Mouse (Mus musculus) neural tube, embryonic 12.5 days (tissue): ENCODE data around the gene Gm44511. TPM values are rescaled to one million over a fixed set of nuclear protein-coding genes. Genes with fewer than 3 reads are reported as not detected.

Experiments
- ATAC-seq: fragments of 200-750 bp; cut with Nextera tagmentation; 2 replicates; pipeline ENCODE4 v1.8.0; 2017; ENCODE audit warnings: low read depth, mild to moderate bottlenecking, moderate TSS enrichment, moderate library complexity; ENCODE audit not compliant: low FRiP score
- H3K27ac ChIP-seq: fragments of 300-500 bp; sonication (generic); 2 replicates; pipeline ENCODE4 v1.5.1; 2016
- H3K27me3 ChIP-seq: fragments of 300-500 bp; sonication (generic); replicated peaks from 2 replicates; pipeline ENCODE4 v1.6.1; 2016; ENCODE audit warnings: mild to moderate bottlenecking
- H3K36me3 ChIP-seq: fragments of 300-500 bp; sonication (generic); 2 replicates; pipeline ENCODE4 v1.6.1; 2016; ENCODE audit warnings: mild to moderate bottlenecking
- H3K4me1 ChIP-seq: fragments of 300-500 bp; sonication (generic); 2 replicates; pipeline ENCODE4 v1.6.1; 2016
- H3K4me2 ChIP-seq: fragments of 300-500 bp; sonication (generic); replicated peaks from 2 replicates; pipeline ENCODE4 v1.6.1; 2016; ENCODE audit warnings: mild to moderate bottlenecking
- H3K4me3 ChIP-seq: fragments of 300-500 bp; sonication (generic); 2 replicates; pipeline ENCODE4 v1.5.1; 2016
- H3K9ac ChIP-seq: fragments of 300-500 bp; sonication (generic); 2 replicates; pipeline ENCODE4 v1.6.1; 2016; ENCODE audit warnings: mild to moderate bottlenecking
- H3K9me3 ChIP-seq: fragments of 300-500 bp; sonication (generic); 2 replicates; pipeline ENCODE4 v1.6.1; 2016; ENCODE audit warnings: mild to moderate bottlenecking
- WGBS: fragments of 180-500 bp; shearing (Covaris S2); methylation state at CpG from one replicate; pipeline ENCODE4 v1.1.7; 2016; 5-methylcytosine and 5-hydroxymethylcytosine counted together
- polyA plus RNA-seq: library from polyadenylated mRNA; unstranded; fragments of >200 nt; fragmentation: Nextera tagmentation; extraction: Ambion mirVana; gene quantifications from 2 replicates; pipeline ENCODE4 v1.2.1, GENCODE M21; 2016

Gene Gm44511
- polyA plus RNA-seq, 1 experiment from 2014 or later: not detected

DNA sequence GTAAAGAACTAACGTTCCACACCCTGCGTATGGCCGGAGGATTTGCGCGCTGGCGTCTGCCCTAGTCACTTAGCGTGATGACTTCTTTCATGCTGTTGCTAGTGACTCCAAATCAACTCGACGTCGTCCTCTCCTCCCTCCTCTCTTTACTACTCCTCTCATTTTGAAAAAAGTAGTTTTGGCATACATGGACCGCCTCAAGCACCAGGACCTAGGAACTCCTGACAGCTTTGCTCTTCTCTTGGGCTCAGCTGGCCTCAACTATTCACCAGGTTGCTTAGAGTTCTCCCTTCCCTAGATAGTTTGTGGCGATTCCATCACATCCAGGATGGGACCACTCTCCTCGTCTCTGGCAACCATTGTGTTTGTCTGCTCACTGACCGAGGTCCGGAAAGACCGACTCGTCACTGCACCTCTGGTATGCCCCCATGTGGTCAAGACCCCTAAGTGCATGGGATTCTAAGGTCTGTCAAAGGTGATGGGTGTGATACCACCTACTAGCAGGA lies 13.2 kb upstream of the Gm44511 start:
- WGBS: under 1% methylated on average over 17 of the region's 17 CpGs
- Histone ChIP-seq H3K4me2 (peak overlapping the region; percentile 65), H3K36me3 (no peaks in the 10 kb centered on the region), H3K9me3 (no peaks in the 10 kb centered on the region), H3K4me3 (peak overlapping the region; percentile 60), H3K27me3 (no peaks in the 10 kb centered on the region), H3K9ac (peak overlapping the region; percentile 33), H3K27ac (no peak overlapping the region; the same call in 1 of the 2 replicates), H3K4me1 (peaks cover 9% of the 10 kb centered on the region; the same call in 1 of the 2 replicates)
- peak; percentile 6; the same call in 1 of the 2 replicates for ATAC-seq

GRCm38 (mm10) chr6:128838342-128839265 lies 12.5 kb upstream of the Gm44511 start:
- peak overlapping the region; percentile 47; the same call in 1 of the 2 replicates for H3K27ac ChIP-seq
- no peaks in the 10 kb centered on the region for H3K36me3 ChIP-seq
- peak overlapping the region; percentile 60 for H3K4me3 ChIP-seq
- peaks cover 9% of the 10 kb centered on the region; the same call in 1 of the 2 replicates for H3K4me1 ChIP-seq
- no peaks in the 10 kb centered on the region for H3K9me3 ChIP-seq
- peak; percentile 62 for ATAC-seq
- H3K4me2 ChIP-seq: peak overlapping the region; percentile 65
- peak overlapping the region; percentile 64 for H3K9ac ChIP-seq
- WGBS: 1% methylated on average over 49 of the region's 49 CpGs
- no peaks in the 10 kb centered on the region for H3K27me3 ChIP-seq

DNA sequence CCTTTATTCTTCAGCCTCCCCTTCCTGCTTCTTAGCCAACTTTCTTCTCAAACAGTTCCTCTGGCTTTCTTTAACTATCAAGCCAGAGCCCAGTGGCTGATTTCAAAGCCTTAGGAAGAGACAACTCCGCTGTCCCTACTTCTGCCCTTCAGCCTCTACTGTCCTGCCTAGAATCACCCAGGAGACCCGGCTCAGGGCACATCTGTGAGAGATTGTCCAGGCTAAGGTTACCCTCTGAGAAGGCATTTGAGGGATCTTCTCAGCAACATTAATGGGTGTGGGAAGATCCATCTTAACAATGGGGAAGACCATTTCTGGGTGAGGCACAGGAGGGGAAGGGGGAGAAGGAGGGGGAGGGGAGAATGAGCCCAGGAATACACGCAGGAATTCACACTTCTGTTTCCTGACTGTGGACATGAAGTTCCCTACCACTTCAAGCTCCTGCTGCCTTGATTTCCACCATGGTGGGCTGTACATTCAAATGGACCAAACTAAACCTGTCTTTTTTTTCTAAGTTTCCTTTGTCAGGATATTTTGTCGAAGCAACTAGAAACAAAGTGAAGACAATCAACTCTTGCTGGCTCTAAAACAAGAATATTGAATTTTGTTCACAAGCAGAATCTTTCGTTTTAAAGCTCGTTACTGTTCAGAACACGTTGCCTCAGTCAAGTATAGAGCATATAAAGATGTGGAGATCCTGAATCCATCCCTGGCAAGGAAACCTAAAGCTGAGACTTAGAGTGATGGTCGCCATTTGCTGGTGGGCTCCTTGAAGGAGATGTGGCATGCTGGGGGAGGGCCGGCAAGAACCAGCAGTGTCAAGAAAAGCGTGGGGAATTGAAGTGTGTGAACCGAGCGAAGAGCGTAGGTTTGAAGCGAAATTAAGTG lies 11.6 kb upstream of the Gm44511 start:
- WGBS: 2% methylated on average over 14 of the region's 14 CpGs
- Histone ChIP-seq H3K4me3 (peak overlapping the region; percentile 60), H3K27ac (no peak overlapping the region), H3K4me2 (peak overlapping the region; percentile 65), H3K9ac (peak overlapping the region; percentile 64), H3K4me1 (peaks cover 9% of the 10 kb centered on the region; the same call in 1 of the 2 replicates), H3K36me3 (no peaks in the 10 kb centered on the region), H3K9me3 (no peaks in the 10 kb centered on the region), H3K27me3 (no peaks in the 10 kb centered on the region)
- ATAC-seq: peak; percentile 27

GRCm38 (mm10) chr6:128836955-128837334 lies 10.8 kb upstream of the Gm44511 start:
- Histone ChIP-seq H3K9me3 (no peaks in the 10 kb centered on the region), H3K36me3 (no peaks in the 10 kb centered on the region), H3K27ac (no peak overlapping the region), H3K27me3 (no peaks in the 10 kb centered on the region), H3K4me3 (no peak overlapping the region), H3K4me2 (peak overlapping the region; percentile 65), H3K4me1 (peaks cover 5% of the 10 kb centered on the region; the same call in 1 of the 2 replicates), H3K9ac (no peak overlapping the region)
- 89% methylated on average over 6 of the region's 6 CpGs for WGBS
- no peak for ATAC-seq

GRCm38 (mm10) chr6:128836191-128836954 lies 10.3 kb upstream of the Gm44511 start:
- Histone ChIP-seq H3K36me3 (no peaks in the 10 kb centered on the region), H3K4me2 (no peak overlapping the region), H3K9ac (no peak overlapping the region), H3K4me1 (peaks cover 4% of the 10 kb centered on the region; the same call in 1 of the 2 replicates), H3K27ac (no peak overlapping the region), H3K27me3 (no peaks in the 10 kb centered on the region), H3K4me3 (no peak overlapping the region), H3K9me3 (no peaks in the 10 kb centered on the region)
- ATAC-seq: no peak
- 83% methylated on average over 8 of the region's 8 CpGs for WGBS

DNA sequence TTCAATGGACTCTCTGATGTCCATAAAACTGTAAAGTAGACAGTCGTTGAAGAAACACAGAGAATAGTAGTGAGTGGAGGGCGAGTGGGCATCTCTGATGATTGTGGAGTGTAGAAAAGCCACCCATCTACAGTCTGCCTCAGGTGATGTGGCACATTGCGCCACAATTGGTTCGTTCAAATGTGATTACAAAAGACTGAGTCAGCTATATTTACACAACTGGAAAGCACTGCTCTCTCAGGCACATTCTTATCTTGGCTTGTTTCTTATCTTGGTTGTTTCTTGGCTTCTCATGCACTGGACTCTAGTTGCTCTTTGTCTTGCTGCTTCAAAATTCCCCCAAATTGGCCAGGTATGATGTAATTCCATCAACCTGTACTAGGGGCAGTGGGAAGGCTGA lies 9.5 kb upstream of the Gm44511 start:
- H3K9me3 ChIP-seq: no peaks in the 10 kb centered on the region
- H3K4me2 ChIP-seq: no peak overlapping the region
- H3K27ac ChIP-seq: no peak overlapping the region
- H3K27me3 ChIP-seq: no peaks in the 10 kb centered on the region
- H3K4me1 ChIP-seq: peaks cover 4% of the 10 kb centered on the region; the same call in 1 of the 2 replicates
- no peak overlapping the region for H3K9ac ChIP-seq
- no peak overlapping the region for H3K4me3 ChIP-seq
- WGBS: 80% methylated on average over 4 of the region's 4 CpGs
- H3K36me3 ChIP-seq: no peaks in the 10 kb centered on the region
- ATAC-seq: no peak

- Histone ChIP-seq H3K4me2 (no peak overlapping the region), H3K9ac (no peak overlapping the region), H3K4me1 (peaks cover 4% of the 10 kb centered on the region; the same call in 1 of the 2 replicates), H3K9me3 (no peaks in the 10 kb centered on the region), H3K27me3 (no peaks in the 10 kb centered on the region), H3K27ac (no peak overlapping the region), H3K36me3 (no peaks in the 10 kb centered on the region), H3K4me3 (no peak overlapping the region)
- 88% methylated on average over 10 of the region's 10 CpGs for WGBS
- ATAC-seq: no peak
These were observed 6.9 kb upstream of the Gm44511 start for GRCm38 (mm10) chr6:128833046-128833445.

- Histone ChIP-seq H3K9me3 (no peaks in the 10 kb centered on the region), H3K27me3 (no peaks in the 10 kb centered on the region), H3K4me1 (no peaks in the 10 kb centered on the region), H3K36me3 (no peaks in the 10 kb centered on the region), H3K4me3 (no peak overlapping the region), H3K4me2 (no peak overlapping the region), H3K9ac (no peak overlapping the region), H3K27ac (no peak overlapping the region)
- no peak for ATAC-seq
- WGBS: 65% methylated on average over 4 of the region's 4 CpGs
These were observed 3.7 kb upstream of the Gm44511 start for GRCm38 (mm10) chr6:128829837-128830236.

DNA sequence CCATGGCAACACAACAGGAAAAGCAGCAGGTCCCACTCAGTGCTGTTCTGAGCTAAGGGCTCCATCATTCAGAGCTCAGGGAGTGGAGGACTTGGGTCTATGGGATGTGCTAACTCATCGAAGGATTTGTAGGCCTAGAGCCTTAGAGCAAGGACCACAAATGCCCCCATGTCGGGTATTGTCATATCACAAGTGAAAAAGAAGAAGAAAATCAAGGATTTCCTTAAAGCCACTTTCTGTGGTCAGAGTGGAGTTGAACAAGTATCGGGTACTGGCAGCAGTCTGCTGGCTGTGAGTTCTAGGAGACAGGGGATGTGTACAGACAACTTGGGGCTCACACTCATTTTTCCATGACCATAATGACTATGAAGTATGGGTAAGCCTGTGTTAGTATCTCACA lies 666 bp upstream of the Gm44511 start:
- Histone ChIP-seq H3K4me3 (no peak overlapping the region), H3K27me3 (no peaks in the 10 kb centered on the region), H3K36me3 (no peaks in the 10 kb centered on the region), H3K9ac (no peak overlapping the region), H3K27ac (no peak overlapping the region), H3K4me1 (no peaks in the 10 kb centered on the region), H3K9me3 (no peaks in the 10 kb centered on the region), H3K4me2 (no peak overlapping the region)
- WGBS: 92% methylated on average over 3 of the region's 3 CpGs
- ATAC-seq: no peak

DNA sequence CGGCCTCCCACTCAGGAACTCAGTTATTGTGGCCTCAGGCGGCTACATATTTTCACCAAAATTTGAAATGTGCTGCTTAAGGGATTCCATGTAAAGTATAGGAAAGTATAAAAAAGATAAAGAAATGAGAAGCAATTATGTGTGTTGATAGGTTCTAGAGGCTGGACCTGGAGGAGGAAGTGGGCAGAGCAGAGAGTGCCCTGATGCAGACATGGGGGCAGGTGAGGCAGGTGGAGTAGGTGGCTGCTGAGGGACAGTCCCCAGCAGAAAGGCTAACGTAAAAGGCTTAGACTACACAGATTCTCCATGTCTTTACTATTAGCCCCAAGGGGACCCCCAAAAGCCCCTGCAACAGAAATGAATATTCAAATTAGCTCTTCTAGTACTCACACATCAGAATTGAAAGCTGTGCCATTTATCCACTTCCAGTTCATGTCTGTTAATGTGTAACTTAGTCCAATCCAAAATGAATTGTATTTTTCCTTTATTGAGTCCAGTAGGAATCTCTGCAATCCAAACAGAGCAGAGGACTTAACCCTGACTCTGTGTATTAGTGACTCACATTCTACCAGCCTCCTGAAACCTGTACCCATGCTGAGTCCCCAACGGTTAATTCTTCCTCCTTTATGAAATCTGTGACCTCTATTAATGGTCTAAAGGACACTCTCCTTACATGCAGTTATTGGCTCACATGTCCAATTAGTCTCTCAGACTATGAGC lies 7.9 kb downstream of the Gm44511 start:
- Histone ChIP-seq H3K4me1 (no peaks in the 10 kb centered on the region), H3K27ac (no peak overlapping the region), H3K27me3 (no peaks in the 10 kb centered on the region), H3K9me3 (no peaks in the 10 kb centered on the region), H3K4me3 (no peak overlapping the region), H3K36me3 (no peaks in the 10 kb centered on the region), H3K9ac (no peak overlapping the region), H3K4me2 (no peak overlapping the region)
- ATAC-seq: no peak
- 85% methylated on average over 4 of the region's 4 CpGs for WGBS

DNA sequence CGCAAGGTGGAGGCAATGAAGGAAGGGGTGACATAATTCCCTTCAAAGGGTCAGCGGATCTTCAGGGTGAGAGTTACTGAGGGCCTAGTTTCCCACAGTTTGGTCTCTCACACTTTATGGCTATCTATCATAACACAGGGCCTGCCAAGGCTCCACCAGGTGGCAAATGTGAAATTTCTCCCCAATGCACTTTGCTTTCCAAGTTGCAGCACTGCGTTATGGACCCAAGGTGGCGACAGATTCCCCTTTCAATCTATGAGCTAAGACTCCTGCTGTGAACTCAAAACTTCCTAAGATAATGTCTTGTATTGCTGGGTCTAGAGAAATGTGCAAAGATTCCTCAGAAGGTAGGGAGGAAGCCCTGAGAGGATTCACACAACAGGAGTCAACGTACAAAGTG lies 17.6 kb downstream of the Gm44511 start:
- ATAC-seq: no peak
- WGBS: 93% methylated on average over 5 of the region's 5 CpGs
- Histone ChIP-seq H3K9ac (no peak overlapping the region), H3K27ac (no peak overlapping the region), H3K4me2 (no peak overlapping the region), H3K36me3 (no peaks in the 10 kb centered on the region), H3K9me3 (no peaks in the 10 kb centered on the region), H3K4me1 (no peaks in the 10 kb centered on the region), H3K27me3 (no peaks in the 10 kb centered on the region), H3K4me3 (no peak overlapping the region)
